Mouse (Mus musculus): ENCODE data around the gene P2ry4. TPM values are rescaled to one million over a fixed set of nuclear protein-coding genes. Genes with fewer than 3 reads are reported as not detected.

Gene P2ry4
- polyA plus RNA-seq (2014; fragmentation: Illumina TruSeq; extraction: RNeasy Lipid Tissue Mini Kit (QIAGEN cat#74804); ENCODE audit: low read depth, low replicate concordance), result not detected

DNA sequence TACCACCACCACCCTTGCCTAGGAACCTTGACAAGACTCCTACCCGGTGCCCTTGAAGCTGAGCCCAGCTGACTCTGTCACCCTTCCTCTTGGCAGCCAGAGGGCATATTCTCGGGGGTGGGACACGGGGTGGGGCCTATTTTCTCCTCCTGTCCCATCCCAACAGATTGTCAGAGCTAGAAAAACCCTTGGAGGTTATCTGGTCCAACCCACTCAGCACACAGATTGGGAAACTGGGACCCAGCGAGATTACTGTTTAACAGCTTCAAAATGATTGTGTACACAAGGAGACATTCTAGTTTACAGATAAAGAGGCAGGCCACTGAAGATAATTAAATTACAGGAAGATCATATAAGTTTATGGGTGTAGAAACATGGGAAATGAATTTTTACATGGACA is at the start of gene P2ry4:
P2ry4 (minus strand) TSS at position 79 of the 400 bp plus-strand sequence.

DNA sequence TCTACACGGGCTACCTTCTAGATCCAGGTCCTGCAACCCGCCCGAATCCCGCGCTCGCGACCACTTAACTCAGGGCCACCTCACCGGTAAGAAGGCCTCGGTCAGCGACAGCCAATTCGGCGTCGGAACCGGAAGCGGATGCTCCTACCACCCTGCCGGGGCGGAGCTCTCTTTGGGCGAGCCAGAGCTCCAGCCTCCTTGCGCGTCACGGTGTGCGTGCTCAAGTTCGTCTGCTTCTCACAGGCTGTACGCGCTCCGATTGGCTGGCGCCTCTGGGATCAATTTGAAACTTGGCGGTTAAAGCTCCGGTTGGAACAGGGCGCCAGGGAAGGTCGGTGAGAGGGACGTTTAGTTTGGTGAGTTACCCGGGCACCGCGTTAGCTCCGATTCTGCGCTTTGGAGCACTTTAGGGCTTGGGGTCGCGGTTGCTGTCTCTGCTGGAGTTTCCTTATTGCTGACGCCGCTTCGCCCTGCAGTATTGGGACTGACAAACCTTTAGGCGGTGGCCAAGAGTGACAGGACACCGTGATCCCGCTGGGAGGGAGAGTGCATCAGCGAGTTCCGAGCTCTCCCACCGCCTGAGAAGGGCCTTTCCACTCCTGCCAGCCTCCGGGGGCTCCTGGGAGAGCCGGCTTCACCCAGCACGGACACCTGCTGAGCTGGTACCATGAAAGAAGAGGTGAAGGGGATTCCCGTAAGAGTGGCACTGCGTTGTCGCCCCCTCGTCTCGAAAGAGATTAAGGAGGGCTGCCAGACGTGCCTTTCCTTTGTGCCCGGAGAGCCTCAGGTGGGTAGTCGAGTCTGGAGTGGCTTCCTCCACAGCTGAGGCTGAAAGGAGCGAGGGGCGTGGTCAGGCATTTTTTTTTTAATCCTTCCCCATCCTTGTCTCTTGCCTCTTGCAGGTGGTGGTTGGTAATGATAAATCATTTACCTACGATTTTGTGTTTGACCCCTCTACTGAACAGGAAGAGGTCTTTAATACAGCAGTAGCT is 31.4 kb upstream of the P2ry4 start, which contains the start of gene Pdzd11:
Pdzd11 (minus strand) TSS at position 767 of the 992 bp plus-strand sequence.

DNA sequence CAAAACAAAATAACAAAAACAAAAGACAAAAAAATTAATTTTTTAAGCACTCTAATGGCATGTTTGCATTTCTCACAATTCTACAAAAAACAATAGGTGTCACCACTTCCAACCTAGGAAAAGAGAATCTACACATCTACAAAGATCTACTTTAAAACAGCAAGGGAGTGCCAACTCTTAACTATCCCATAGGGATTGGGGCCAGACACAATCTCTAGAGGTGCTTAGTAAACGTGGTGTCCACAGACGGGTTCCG is 30.8 kb upstream of the P2ry4 start, which contains the start of gene Kif4:
Kif4 (plus strand) TSS at position 192 of the 256 bp plus-strand sequence.

DNA sequence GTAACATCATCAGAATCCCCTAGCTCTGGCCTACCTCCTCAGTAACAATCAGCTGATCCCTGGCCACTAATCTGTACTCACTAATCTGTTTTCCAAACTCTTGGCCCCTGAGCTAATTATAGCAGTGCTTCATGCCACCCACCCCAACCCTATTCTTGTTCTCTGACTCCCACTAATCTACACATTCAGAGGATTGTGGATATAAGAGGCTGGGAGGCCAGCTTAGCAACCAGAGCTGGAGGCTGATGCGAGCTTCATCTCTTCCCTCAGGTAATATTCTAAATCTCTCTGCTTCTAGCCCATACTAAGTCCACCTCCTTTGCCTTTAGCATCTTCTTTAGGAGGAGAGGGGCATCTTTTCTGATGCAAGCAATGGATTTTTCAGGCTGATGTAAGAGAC is 10.6 kb upstream of the P2ry4 start, which contains the start of gene Arr3:
Arr3 (plus strand) TSS at position 184 of the 400 bp plus-strand sequence.

DNA sequence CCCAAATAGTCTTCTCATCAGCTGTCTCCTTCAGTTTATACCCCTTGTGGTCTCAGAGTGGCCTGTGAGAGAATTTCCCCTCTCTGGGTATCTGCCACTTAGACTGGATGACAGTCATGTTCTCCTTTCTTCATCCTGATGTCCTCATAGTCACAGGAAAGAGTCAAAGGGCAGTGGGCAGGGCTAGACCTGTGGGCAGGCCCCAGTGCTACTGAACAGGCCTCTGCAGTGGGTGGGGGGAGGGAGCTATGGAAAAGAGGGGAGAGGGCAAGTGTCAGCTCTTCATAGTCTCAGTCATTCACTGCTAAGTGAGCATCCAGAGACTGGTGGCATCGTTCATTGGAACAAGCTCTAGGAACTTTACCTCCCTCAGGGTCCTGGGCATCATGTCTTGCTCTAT is 22.7 kb downstream of the P2ry4 start, which contains the start of gene Awat1:
Awat1 (plus strand) TSS at position 301 of the 400 bp plus-strand sequence.

Other genes with a start within 250 kb of the P2ry4 start
- not detected for gene Otud6a, start 165.9 kb downstream of the P2ry4 start, polyA plus RNA-seq (2014; fragmentation: Illumina TruSeq; extraction: RNeasy Lipid Tissue Mini Kit (QIAGEN cat#74804); ENCODE audit: low read depth, low replicate concordance)
- gene Awat2, start 152.2 kb downstream of the P2ry4 start, polyA plus RNA-seq (2014; fragmentation: Illumina TruSeq; extraction: RNeasy Lipid Tissue Mini Kit (QIAGEN cat#74804); ENCODE audit: low read depth, low replicate concordance), result not detected
- 84.4 TPM for gene Igbp1, start 100.6 kb downstream of the P2ry4 start, polyA plus RNA-seq (2014; fragmentation: Illumina TruSeq; extraction: RNeasy Lipid Tissue Mini Kit (QIAGEN cat#74804); ENCODE audit: low read depth, low replicate concordance)
- gene Dgat2l6, start 70.0 kb downstream of the P2ry4 start, polyA plus RNA-seq (2014; fragmentation: Illumina TruSeq; extraction: RNeasy Lipid Tissue Mini Kit (QIAGEN cat#74804); ENCODE audit: low read depth, low replicate concordance), result not detected
- gene Awat1, start 22.6 kb downstream of the P2ry4 start, polyA plus RNA-seq (2014; fragmentation: Illumina TruSeq; extraction: RNeasy Lipid Tissue Mini Kit (QIAGEN cat#74804); ENCODE audit: low read depth, low replicate concordance), result not detected
- not detected for gene Arr3, start 10.6 kb upstream of the P2ry4 start, polyA plus RNA-seq (2014; fragmentation: Illumina TruSeq; extraction: RNeasy Lipid Tissue Mini Kit (QIAGEN cat#74804); ENCODE audit: low read depth, low replicate concordance)
- gene Kif4, start 30.9 kb upstream of the P2ry4 start, polyA plus RNA-seq (2014; fragmentation: Illumina TruSeq; extraction: RNeasy Lipid Tissue Mini Kit (QIAGEN cat#74804); ENCODE audit: low read depth, low replicate concordance), result 1.9 TPM
- 73.1 TPM for gene Pdzd11, start 31.7 kb upstream of the P2ry4 start, polyA plus RNA-seq (2014; fragmentation: Illumina TruSeq; extraction: RNeasy Lipid Tissue Mini Kit (QIAGEN cat#74804); ENCODE audit: low read depth, low replicate concordance)
- not detected for gene Gdpd2, start 135.0 kb upstream of the P2ry4 start, polyA plus RNA-seq (2014; fragmentation: Illumina TruSeq; extraction: RNeasy Lipid Tissue Mini Kit (QIAGEN cat#74804); ENCODE audit: low read depth, low replicate concordance)
- 57.3 TPM for gene Dlg3, start 172.9 kb upstream of the P2ry4 start, polyA plus RNA-seq (2014; fragmentation: Illumina TruSeq; extraction: RNeasy Lipid Tissue Mini Kit (QIAGEN cat#74804); ENCODE audit: low read depth, low replicate concordance)